Mouse (Mus musculus) olfactory bulb, adult 2 months (tissue): ENCODE measurements around the gene Ccdc167.

Source experiments
- CTCF ChIP-seq: fragments of 200-500 bp; IDR thresholded peaks from 2 replicates; pipeline ENCODE4 v1.5.1; 2012; ENCODE audit warnings: low read depth, mild to moderate bottlenecking, low read length, moderate library complexity; ENCODE audit not compliant: insufficient read depth
- POLR2A ChIP-seq: fragments of 200-500 bp; IDR thresholded peaks from 2 replicates; pipeline ENCODE4 v1.6.1; 2012; ENCODE audit warnings: mild to moderate bottlenecking, low read depth, low read length, moderate library complexity; ENCODE audit not compliant: insufficient read depth

DNA sequence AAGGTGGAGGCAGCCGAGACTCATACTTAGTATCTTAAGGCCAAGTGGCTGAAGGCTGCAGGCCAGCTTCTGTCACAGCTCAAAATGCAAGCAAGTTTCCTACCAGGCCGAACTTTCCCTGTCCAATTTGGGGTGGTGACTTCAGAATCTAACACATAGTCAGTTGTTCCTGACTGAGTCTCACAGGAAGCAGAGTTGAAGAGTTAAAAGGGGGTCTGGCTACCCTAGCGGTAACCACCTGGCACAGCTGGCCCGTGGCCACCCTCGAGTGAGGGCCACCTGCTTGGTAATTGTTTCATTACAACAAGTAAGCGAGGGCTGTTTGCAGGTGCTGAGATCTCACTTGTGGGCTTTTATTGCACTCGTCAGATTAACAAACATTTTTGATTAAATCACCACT lies 4.3 kb downstream of the Ccdc167 start:
- TF ChIP-seq CTCF (no peak), POLR2A (no peak)
